Mouse (Mus musculus) layer of hippocampus, postnatal 14 days (tissue): ENCODE measurements around the gene Usp22. TPM values are rescaled to one million over a fixed set of nuclear protein-coding genes. Genes with fewer than 3 reads are reported as not detected.
"Not testable (repeated sequence)": the region's sequence is repeated elsewhere in the genome, so short reads cannot be mapped to it uniquely, and the experiment has no call there.

Source experiments
- DNase-seq, 2 experiments: peaks; one replicate each; pipeline ENCODE4 v3.0.0; 2021 to 2022; ENCODE audit warnings: low spot score in 2 of 2, mixed read lengths in 1 of 2
- total RNA-seq, 2 experiments: library from RNA; stranded (reverse); gene quantifications; 2 replicates each; pipeline ENCODE4 v1.2.3; 2021

Usp22 gene
- total RNA-seq, 2 experiments from 2014 or later, result 319 to 320 TPM

GRCm38 (mm10) chr11:61145551-61145950, 29.3 kb downstream of the Usp22 start:
- DNase-seq, result no peak

DNA sequence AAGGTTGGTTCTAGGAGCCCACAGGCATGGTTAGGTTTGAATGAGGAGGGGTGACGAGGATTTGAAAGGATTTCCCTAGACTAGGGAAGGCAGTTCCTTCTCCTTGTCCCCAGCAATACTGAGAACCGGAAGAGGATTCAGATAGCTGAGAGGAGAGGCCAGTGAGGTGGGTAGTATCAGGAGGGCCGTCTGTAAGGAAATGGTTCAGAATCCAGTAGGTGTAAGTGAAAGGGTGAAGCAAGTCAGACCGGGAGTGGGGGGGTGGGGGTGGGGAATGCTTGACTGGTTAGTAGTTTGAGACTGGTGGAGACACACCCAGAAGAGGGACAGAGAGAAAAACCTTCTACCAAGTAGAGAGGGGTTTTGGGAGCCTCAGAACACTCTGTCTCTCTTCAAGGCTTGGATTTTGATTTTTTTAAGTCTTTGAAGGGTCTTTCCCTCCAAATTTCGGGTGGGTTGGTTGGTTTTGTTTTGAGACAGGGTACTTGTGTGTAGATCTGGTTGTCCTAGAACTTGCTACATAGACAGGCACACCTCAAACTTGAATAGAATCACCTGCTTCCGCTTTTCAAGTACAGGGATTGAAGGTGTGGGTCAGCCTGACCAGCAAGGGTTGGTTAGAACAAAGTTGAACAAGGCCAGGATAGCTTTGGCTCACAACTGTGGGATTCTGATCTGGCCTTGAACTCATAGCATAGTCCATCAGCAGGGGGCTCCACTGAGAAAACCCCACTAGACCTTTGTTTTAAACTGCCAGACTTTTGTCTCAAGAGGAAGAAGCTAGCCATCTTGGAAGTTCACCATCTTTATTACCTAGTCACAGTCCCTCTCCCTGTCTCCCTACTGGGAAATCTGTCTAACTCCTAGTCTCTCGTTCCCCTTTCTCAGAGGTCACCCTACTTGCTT, 31.0 kb downstream of the Usp22 start:
- no peak for DNase-seq

- DNase-seq, result no peak
Measured at GRCm38 (mm10) chr11:61142941-61143530, 31.8 kb downstream of the Usp22 start.

GRCm38 (mm10) chr11:61142262-61142661, 32.6 kb downstream of the Usp22 start:
- no peak for DNase-seq

GRCm38 (mm10) chr11:61141693-61142092, 33.2 kb downstream of the Usp22 start:
- DNase-seq, result no peak

GRCm38 (mm10) chr11:61132943-61133342, 41.9 kb downstream of the Usp22 start:
- DNase-seq, result no peak

- DNase-seq, result not testable (repeated sequence)
Measured at GRCm38 (mm10) chr11:61130646-61131045, 44.2 kb downstream of the Usp22 start.

- DNase-seq, result no peak
Measured at GRCm38 (mm10) chr11:61129305-61129704, 45.5 kb downstream of the Usp22 start.

DNA sequence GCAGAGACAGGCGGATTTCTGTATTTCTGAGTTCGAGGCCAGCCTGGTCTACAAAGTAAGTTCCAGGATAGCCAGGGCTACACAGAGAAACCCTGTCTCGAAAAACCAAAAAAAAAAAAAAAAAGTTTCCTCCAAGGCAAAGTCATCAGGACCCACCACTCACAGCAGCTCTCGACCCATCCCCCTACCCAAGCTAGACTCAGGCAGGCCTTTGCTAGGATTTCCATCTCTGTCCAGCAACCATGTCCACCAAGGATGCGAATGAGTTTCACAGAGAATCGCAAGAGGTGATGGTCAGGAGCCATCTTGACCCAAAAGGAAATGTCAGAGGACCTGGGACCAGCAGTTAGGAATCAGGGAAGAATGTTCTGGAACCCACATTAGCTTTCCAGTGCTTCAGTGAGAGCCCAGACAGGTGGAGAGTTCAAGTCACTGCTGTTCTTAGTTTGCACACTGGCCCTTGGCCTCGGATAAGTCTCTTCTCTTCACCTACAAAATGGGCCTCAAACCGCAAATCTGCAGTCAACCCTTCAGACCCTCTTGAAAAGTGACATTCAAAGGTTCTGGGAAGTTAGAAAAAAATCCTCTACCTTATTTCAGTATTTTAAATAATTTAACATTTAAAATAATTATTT, 47.3 kb downstream of the Usp22 start:
- no peak for DNase-seq

DNA sequence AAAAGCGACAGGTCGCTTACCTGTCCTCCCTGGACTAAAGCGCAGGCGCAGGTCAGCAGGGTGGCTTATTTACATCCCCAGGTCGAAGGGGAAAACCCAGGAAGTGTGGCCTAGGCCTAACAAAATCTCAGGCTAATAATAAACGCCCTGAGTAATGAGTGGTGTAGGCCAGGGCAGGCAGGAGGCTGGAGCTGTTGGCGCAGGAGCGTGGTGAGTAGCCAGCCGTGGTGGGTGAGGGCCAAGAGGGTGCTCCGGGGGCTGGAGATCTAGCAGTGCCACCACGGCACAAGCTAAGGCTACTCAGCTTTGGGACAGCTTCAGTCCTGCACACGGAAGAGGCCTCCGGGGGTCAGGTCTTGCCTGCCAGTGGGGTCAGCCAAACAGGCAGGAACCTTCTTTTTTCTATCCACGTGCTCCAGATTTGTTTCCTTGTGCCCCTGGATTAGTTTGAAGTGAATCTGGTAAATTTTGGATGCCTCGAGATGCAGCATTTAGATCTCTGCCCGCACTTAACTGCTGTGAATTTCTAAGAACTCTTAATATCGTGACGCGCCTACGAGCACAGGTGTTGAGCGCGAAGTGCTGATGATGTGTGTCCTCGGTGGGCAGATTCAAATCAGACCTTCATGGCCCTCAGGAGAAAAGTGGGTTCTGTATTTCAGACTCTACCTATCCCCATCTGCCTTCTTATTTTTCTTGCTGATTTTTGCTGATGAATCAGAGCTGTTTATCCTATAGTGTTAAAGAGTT, 48.1 kb downstream of the Usp22 start, which contains the start of gene Tnfrsf13b:
TSS of gene Tnfrsf13b (plus strand) at position 150 of the 750 bp plus-strand sequence.
- no peak for DNase-seq

GRCm38 (mm10) chr11:61125970-61126369, 48.9 kb downstream of the Usp22 start:
- DNase-seq, result no peak

GRCm38 (mm10) chr11:61123886-61124285, 51.0 kb downstream of the Usp22 start:
- DNase-seq, result no peak

DNA sequence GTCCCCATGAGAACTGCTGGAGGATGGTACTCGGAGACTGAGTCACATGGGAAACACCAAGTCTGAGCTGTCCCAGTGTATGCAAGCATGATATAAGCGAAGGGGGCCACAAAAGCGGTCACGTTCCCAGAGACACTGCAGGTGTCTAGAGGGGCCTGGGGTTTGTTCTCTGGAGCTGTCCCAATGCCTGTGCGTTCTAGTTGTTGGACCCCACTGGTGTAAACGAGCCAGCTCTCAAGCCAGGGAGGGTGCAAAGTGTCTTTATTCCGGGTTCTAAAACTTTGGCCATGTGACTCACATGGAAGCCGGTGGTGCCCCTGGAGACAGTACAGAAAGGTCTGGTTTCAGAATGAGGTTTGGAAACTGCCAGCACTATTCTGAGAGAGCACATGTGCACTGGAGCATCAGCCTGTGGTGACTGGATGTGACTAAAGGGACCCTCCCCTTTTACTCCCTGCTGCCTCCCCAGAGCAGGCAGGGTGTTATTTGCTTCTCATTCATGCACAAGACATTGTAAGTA, 52.0 kb downstream of the Usp22 start:
- no peak for DNase-seq

DNA sequence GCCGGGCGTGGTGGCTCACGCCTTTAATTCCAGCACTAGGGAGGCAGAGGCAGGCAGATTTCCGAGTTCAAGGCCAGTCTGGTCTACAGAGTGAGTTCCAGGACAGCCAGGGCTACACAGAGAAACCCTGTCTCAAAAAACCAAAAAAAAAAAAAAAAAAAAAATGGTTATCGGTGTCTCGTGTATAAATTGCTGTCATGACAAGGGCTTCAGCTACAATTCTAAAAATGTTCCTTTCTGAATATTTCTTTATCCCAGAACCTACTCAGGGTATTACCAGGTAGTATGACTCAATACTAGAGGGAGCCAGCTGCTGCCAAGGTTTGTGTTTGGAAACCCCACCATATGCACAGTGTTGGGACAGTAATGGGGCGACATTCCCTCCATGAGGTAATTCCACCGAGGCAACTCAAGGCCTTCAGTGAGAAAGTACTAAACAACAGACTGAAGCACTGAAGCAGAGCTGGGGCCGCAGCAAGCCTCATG, 52.5 kb downstream of the Usp22 start:
- DNase-seq, result no peak

DNA sequence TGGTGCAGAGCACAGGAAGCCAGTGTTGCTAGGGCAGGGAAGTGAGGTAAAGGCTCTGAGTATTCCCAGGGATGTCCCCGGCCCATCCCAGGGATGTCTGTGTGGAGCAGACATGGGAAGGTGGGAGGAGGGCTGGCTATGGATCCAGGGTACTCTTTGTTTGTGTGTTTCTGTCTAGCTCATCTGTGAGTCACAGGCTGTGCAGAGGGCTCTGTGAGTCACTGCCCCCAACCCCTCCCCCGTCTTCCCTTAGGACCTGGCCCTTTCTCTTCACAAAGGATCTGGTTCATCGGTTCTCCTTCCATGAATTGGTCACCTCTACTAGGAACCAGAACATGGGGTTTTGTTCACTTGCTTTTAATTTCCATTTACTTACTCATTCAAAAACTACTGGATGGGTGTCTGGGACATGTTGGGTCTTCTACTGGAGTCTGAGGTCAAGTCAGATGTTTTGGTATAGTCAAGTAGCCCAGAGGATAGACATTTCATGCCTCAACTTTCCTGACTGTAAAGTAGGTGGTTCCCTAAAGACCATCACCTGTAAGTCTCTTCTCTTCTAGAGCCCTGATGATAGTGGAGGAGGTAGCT, 54.8 kb downstream of the Usp22 start:
- no peak for DNase-seq

DNA sequence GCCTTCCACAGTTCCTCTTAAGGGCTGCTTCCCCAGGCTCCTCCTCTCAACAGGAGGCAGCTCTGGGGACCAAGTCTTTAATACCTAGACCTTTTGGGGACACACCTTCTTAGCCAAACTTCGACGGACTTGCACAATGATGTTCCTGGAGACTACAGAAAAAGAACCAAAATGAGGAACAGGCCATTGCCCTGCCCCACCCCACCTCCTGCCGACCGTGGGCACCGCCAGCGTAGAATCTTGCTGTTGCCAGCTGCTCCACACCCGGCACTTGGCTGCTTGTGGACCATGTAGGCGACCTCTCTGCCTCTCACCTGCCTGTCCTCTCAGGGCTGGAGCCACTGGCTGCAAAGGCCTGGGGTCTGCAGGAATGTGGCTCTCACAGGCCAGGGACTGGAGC, 58.6 kb downstream of the Usp22 start:
- DNase-seq, result no peak

- no peak for DNase-seq
Measured at GRCm38 (mm10) chr11:61112323-61112995, 62.4 kb downstream of the Usp22 start.

GRCm38 (mm10) chr11:61111472-61111871, 63.4 kb downstream of the Usp22 start:
- no peak for DNase-seq

GRCm38 (mm10) chr11:61110928-61111327, 63.9 kb downstream of the Usp22 start:
- no peak for DNase-seq

DNA sequence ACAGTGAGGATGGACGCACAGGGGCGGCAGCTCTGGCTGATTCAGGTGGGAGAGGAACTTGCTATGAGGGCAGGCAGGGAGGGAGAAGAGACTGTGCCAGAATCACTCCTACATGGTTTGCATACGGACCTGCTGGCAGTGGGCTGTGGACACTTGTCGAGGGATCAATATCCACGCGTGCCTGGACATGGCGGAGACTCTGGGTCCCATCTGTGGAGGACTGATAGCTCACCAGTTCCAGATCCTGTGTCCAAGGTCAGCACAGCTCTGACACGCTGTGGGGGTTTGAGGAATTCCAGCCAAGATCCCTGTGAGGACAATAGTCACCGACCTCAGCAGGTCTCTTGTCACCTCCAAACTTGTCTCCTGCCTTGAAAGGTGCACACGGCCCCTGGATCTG, 64.7 kb downstream of the Usp22 start:
- no peak for DNase-seq
